Mouse (Mus musculus) central nervous system, embryonic 18 days (tissue): ENCODE results near the gene Pir. TPM values are rescaled to one million over a fixed set of nuclear protein-coding genes. Genes with fewer than 3 reads are reported as not detected.

Source experiments
- polyA plus RNA-seq: library from polyadenylated mRNA; depleted of rRNA; stranded (reverse); fragments of >200 nt; gene quantifications from 2 replicates; pipeline ENCODE4 v1.2.3, GENCODE M21; 2012; rRNA removed

Gene Pir
- 1.4 and 2.0 TPM in 2 replicates for polyA plus RNA-seq

GRCm38 (mm10) chrX:164269285-164269761 is at the start of gene Pir:
Pir (plus strand) TSS chrX:164269371.

GRCm38 (mm10) chrX:164258057-164258456 is 11.1 kb upstream of the Pir start, which contains the start of gene Bmx:
Bmx (minus strand) TSS chrX:164258193.

GRCm38 (mm10) chrX:164373081-164373480 is 103.9 kb downstream of the Pir start, which contains the start of gene Vegfd:
Vegfd (plus strand) TSS chrX:164373378.

GRCm38 (mm10) chrX:164419471-164419939 is 150.3 kb downstream of the Pir start, which contains the start of gene Piga:
Piga (plus strand) TSS chrX:164419787.

Other genes with a start within 250 kb of the Pir start
- 1.2 TPM in 2 replicates for gene Car5b, start 241.4 kb upstream of the Pir start, polyA plus RNA-seq
- 15.0 and 15.3 TPM in 2 replicates for gene Siah1b, start 192.9 kb upstream of the Pir start, polyA plus RNA-seq
- 0.07 TPM in 1 of 2 replicates, not detected in the other for gene Cltrn, start 180.5 kb upstream of the Pir start, polyA plus RNA-seq
- gene Ace2, start 130.0 kb upstream of the Pir start, polyA plus RNA-seq = 0.21 and 0.29 TPM in 2 replicates
- gene Bmx, start 11.2 kb upstream of the Pir start, polyA plus RNA-seq = 0.44 TPM in 2 replicates
- gene Vegfd, start 104.0 kb downstream of the Pir start, polyA plus RNA-seq = 0.62 and 0.88 TPM in 2 replicates
- gene Piga, start 150.4 kb downstream of the Pir start, polyA plus RNA-seq = 4.1 and 4.2 TPM in 2 replicates
- 0.05 and 0.08 TPM in 2 replicates for gene Asb11, start 167.6 kb downstream of the Pir start, polyA plus RNA-seq
- not detected in 2 replicates for gene Asb9, start 237.0 kb downstream of the Pir start, polyA plus RNA-seq